Mouse (Mus musculus) embryonic facial prominence, embryonic 12.5 days (tissue): ENCODE measurements at regions not wholly inside any gene's neighbourhood (a gene's known extent, or its start where the extent isn't known, plus 50 kb on each side); places are given as distances from the start of the nearest gene placed in this dataset.

Experiments
- ATAC-seq: fragments of 200-750 bp; cut with Nextera tagmentation; 2 replicates; pipeline ENCODE4 v1.8.0; 2017; ENCODE audit not compliant: insufficient number of reproducible peaks, insufficient read depth, low FRiP score, low TSS enrichment
- H3K27ac ChIP-seq: fragments of 300-500 bp; sonication (generic); 2 replicates; pipeline ENCODE4 v1.5.1; 2016; ENCODE audit warnings: mild to moderate bottlenecking
- H3K27me3 ChIP-seq: fragments of 300-500 bp; sonication (generic); 2 replicates; pipeline ENCODE4 v1.6.1; 2016; ENCODE audit warnings: mild to moderate bottlenecking, moderate library complexity
- H3K36me3 ChIP-seq: fragments of 300-500 bp; sonication (generic); 2 replicates; pipeline ENCODE4 v1.6.1; 2016; ENCODE audit warnings: mild to moderate bottlenecking
- H3K4me1 ChIP-seq: fragments of 300-500 bp; sonication (generic); 2 replicates; pipeline ENCODE4 v1.6.1; 2016
- H3K4me2 ChIP-seq: fragments of 300-500 bp; sonication (generic); replicated peaks from 2 replicates; pipeline ENCODE4 v1.6.1; 2016; ENCODE audit warnings: mild to moderate bottlenecking, moderate library complexity
- H3K4me3 ChIP-seq: fragments of 300-500 bp; sonication (generic); 2 replicates; pipeline ENCODE4 v1.5.1; 2016; ENCODE audit warnings: mild to moderate bottlenecking
- H3K9ac ChIP-seq: fragments of 300-500 bp; sonication (generic); 2 replicates; pipeline ENCODE4 v1.6.1; 2016; ENCODE audit warnings: mild to moderate bottlenecking, moderate library complexity
- H3K9me3 ChIP-seq: fragments of 300-500 bp; sonication (generic); 2 replicates; pipeline ENCODE4 v1.6.1; 2016; ENCODE audit warnings: mild to moderate bottlenecking, moderate library complexity
- WGBS: fragments of 180-500 bp; shearing (Covaris S2); methylation state at CpG from one replicate; pipeline ENCODE4 v1.1.7; 2016; 5-methylcytosine and 5-hydroxymethylcytosine counted together

- Histone ChIP-seq H3K27me3 (no peaks in the 10 kb centered on the region), H3K36me3 (no peaks in the 10 kb centered on the region), H3K27ac (no peak overlapping the region), H3K4me3 (no peak overlapping the region), H3K9me3 (no peaks in the 10 kb centered on the region), H3K9ac (no peak overlapping the region), H3K4me2 (no peak overlapping the region), H3K4me1 (no peaks in the 10 kb centered on the region)
- ATAC-seq, result no peak
- WGBS, result 56% methylated on average over 8 of the region's 8 CpGs
Observed at GRCm38 (mm10) chr6:16064691-16065090, 344.2 kb downstream of the Mdfic start.

- H3K27ac ChIP-seq, result no peak overlapping the region
- no peak overlapping the region for H3K4me3 ChIP-seq
- no peaks in the 10 kb centered on the region for H3K9me3 ChIP-seq
- H3K36me3 ChIP-seq, result no peaks in the 10 kb centered on the region
- no peak for ATAC-seq
- no peak overlapping the region for H3K4me2 ChIP-seq
- 72% methylated on average over 5 of the region's 5 CpGs for WGBS
- no peaks in the 10 kb centered on the region for H3K4me1 ChIP-seq
- H3K9ac ChIP-seq, result no peak overlapping the region
- H3K27me3 ChIP-seq, result no peaks in the 10 kb centered on the region
Observed at GRCm38 (mm10) chr6:16065121-16065520, 344.7 kb downstream of the Mdfic start.

GRCm38 (mm10) chr6:16076266-16076665, 355.8 kb downstream of the Mdfic start:
- no peaks in the 10 kb centered on the region for H3K36me3 ChIP-seq
- no peak overlapping the region for H3K4me2 ChIP-seq
- H3K4me3 ChIP-seq, result no peak overlapping the region
- ATAC-seq, result no peak
- WGBS, result 95% methylated on average over 2 of the region's 2 CpGs
- H3K9me3 ChIP-seq, result no peaks in the 10 kb centered on the region
- H3K9ac ChIP-seq, result no peak overlapping the region
- no peak overlapping the region for H3K27ac ChIP-seq
- no peaks in the 10 kb centered on the region for H3K4me1 ChIP-seq
- H3K27me3 ChIP-seq, result no peaks in the 10 kb centered on the region

GRCm38 (mm10) chr6:16077195-16077810, 356.8 kb downstream of the Mdfic start:
- no peaks in the 10 kb centered on the region for H3K36me3 ChIP-seq
- ATAC-seq, result no peak
- no peaks in the 10 kb centered on the region for H3K9me3 ChIP-seq
- no peaks in the 10 kb centered on the region for H3K4me1 ChIP-seq
- H3K27ac ChIP-seq, result no peak overlapping the region
- H3K27me3 ChIP-seq, result no peaks in the 10 kb centered on the region
- 44% methylated on average over 4 of the region's 4 CpGs for WGBS
- no peak overlapping the region for H3K4me3 ChIP-seq
- H3K4me2 ChIP-seq, result no peak overlapping the region
- no peak overlapping the region for H3K9ac ChIP-seq

GRCm38 (mm10) chr6:16077917-16078316, 357.5 kb downstream of the Mdfic start:
- H3K4me3 ChIP-seq, result no peak overlapping the region

GRCm38 (mm10) chr6:16086952-16087537, 366.6 kb downstream of the Mdfic start:
- no peak for ATAC-seq
- WGBS, result 76% methylated on average over 7 of the region's 7 CpGs
- no peak overlapping the region for H3K4me2 ChIP-seq
- no peak overlapping the region for H3K4me3 ChIP-seq
- no peak overlapping the region for H3K27ac ChIP-seq
- H3K4me1 ChIP-seq, result no peaks in the 10 kb centered on the region
- H3K27me3 ChIP-seq, result no peaks in the 10 kb centered on the region
- H3K9me3 ChIP-seq, result no peaks in the 10 kb centered on the region
- no peaks in the 10 kb centered on the region for H3K36me3 ChIP-seq
- no peak overlapping the region for H3K9ac ChIP-seq

More at GRCm38 (mm10) chr6:16077917-16078316, 357.5 kb downstream of the Mdfic start:
- H3K27me3 ChIP-seq, result no peaks in the 10 kb centered on the region
- no peak overlapping the region for H3K4me2 ChIP-seq
- H3K36me3 ChIP-seq, result no peaks in the 10 kb centered on the region
- no peaks in the 10 kb centered on the region for H3K9me3 ChIP-seq
- no peaks in the 10 kb centered on the region for H3K4me1 ChIP-seq
- H3K9ac ChIP-seq, result no peak overlapping the region
- no peak for ATAC-seq
- H3K27ac ChIP-seq, result no peak overlapping the region

- Histone ChIP-seq H3K27ac (no peak overlapping the region), H3K9me3 (no peaks in the 10 kb centered on the region), H3K4me2 (no peak overlapping the region), H3K4me3 (no peak overlapping the region), H3K4me1 (no peaks in the 10 kb centered on the region), H3K27me3 (no peaks in the 10 kb centered on the region), H3K36me3 (no peaks in the 10 kb centered on the region), H3K9ac (no peak overlapping the region)
- no peak for ATAC-seq
Observed at GRCm38 (mm10) chr6:16098761-16099160, 378.3 kb downstream of the Mdfic start.

GRCm38 (mm10) chr6:16141009-16141408, 420.5 kb downstream of the Mdfic start:
- Histone ChIP-seq H3K36me3 (no peaks in the 10 kb centered on the region), H3K9ac (no peak overlapping the region), H3K9me3 (no peaks in the 10 kb centered on the region), H3K27me3 (no peaks in the 10 kb centered on the region), H3K4me3 (no peak overlapping the region), H3K4me1 (peaks cover 7% of the 10 kb centered on the region; the same call in 1 of the 2 replicates), H3K27ac (no peak overlapping the region), H3K4me2 (no peak overlapping the region)
- 21% methylated on average over 3 of the region's 3 CpGs for WGBS
- ATAC-seq, result no peak

GRCm38 (mm10) chr6:16144538-16144937, 424.1 kb downstream of the Mdfic start:
- H3K4me1 ChIP-seq, result peaks cover 7% of the 10 kb centered on the region; the same call in 1 of the 2 replicates
- no peaks in the 10 kb centered on the region for H3K27me3 ChIP-seq
- no peak overlapping the region for H3K4me3 ChIP-seq
- no peaks in the 10 kb centered on the region for H3K9me3 ChIP-seq
- H3K27ac ChIP-seq, result peak overlapping the region; percentile 57; the same call in 1 of the 2 replicates
- 18% methylated on average over 6 of the region's 6 CpGs for WGBS
- no peak overlapping the region for H3K9ac ChIP-seq
- ATAC-seq, result no peak
- no peak overlapping the region for H3K4me2 ChIP-seq
- no peaks in the 10 kb centered on the region for H3K36me3 ChIP-seq

GRCm38 (mm10) chr6:16150535-16150934, 430.1 kb downstream of the Mdfic start:
- 61% methylated on average over 3 of the region's 3 CpGs for WGBS
- no peaks in the 10 kb centered on the region for H3K9me3 ChIP-seq

GRCm38 (mm10) chr6:16151478-16151877, 431.0 kb downstream of the Mdfic start:
- no peak overlapping the region for H3K27ac ChIP-seq
- no peaks in the 10 kb centered on the region for H3K9me3 ChIP-seq
- H3K4me3 ChIP-seq, result no peak overlapping the region
- H3K9ac ChIP-seq, result no peak overlapping the region
- H3K27me3 ChIP-seq, result no peaks in the 10 kb centered on the region
- ATAC-seq, result no peak
- H3K36me3 ChIP-seq, result no peaks in the 10 kb centered on the region
- peaks cover 4% of the 10 kb centered on the region; the same call in 1 of the 2 replicates for H3K4me1 ChIP-seq
- H3K4me2 ChIP-seq, result no peak overlapping the region

More at GRCm38 (mm10) chr6:16150535-16150934, 430.1 kb downstream of the Mdfic start:
- no peak overlapping the region for H3K9ac ChIP-seq
- no peak for ATAC-seq
- H3K4me2 ChIP-seq, result no peak overlapping the region
- no peaks in the 10 kb centered on the region for H3K27me3 ChIP-seq
- H3K4me3 ChIP-seq, result no peak overlapping the region
- no peaks in the 10 kb centered on the region for H3K36me3 ChIP-seq
- H3K4me1 ChIP-seq, result peaks cover 4% of the 10 kb centered on the region; the same call in 1 of the 2 replicates
- no peak overlapping the region for H3K27ac ChIP-seq

- Histone ChIP-seq H3K9ac (no peak overlapping the region), H3K4me1 (peaks cover 4% of the 10 kb centered on the region; the same call in 1 of the 2 replicates), H3K36me3 (no peaks in the 10 kb centered on the region), H3K4me2 (no peak overlapping the region), H3K27ac (no peak overlapping the region), H3K4me3 (no peak overlapping the region), H3K27me3 (no peaks in the 10 kb centered on the region), H3K9me3 (no peaks in the 10 kb centered on the region)
- ATAC-seq, result no peak
- WGBS, result 22% methylated on average over 6 of the region's 6 CpGs
Observed at GRCm38 (mm10) chr6:16152691-16153090, 432.2 kb downstream of the Mdfic start.
